Mouse (Mus musculus): ENCODE results near the gene Flnb.

Flnb gene

GRCm38 (mm10) chr14:7817770-7818462, at the start of gene Flnb:
Flnb (plus strand) TSS chr14:7817957.
- DNase-seq (ENCODE audit: low spot score) = peak; percentile 94

DNA sequence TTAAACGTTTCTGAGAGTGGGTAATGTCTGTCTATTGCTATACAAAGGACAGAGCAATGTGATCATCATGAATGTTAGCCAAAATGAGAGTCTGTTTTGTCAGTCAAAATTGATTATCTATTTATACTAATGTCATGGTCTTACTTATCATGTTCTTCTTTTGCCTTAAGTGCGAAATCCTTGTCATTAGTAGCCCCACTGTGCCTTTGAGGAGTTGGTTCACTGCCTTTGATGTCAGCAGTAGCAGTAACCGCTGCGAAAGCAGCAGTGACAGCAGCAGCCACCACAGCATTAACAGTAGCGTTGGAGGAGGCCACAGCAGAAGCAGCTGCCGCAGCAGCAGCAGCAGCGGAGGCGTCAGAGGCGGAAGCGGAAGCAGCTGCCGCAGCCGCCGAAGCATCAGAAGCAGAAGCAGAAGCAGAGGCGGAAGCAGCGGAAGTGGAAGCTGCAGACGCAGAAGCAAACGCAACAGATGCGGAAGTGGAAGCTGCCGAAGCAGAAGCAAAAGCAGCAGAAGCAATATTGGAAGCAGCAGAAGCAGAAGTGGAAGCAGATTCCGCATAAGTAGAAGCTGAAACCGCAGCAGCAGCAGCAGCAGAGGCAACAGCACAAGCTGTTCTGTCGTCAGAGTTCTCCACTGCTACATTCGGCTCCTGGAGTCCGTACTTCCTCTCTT, 43.9 kb upstream of the Flnb start:
- DNase-seq (ENCODE audit: low spot score) = peak; percentile 79

GRCm38 (mm10) chr14:7786073-7786472, 31.7 kb upstream of the Flnb start:
- DNase-seq (ENCODE audit: low spot score) = no peak

DNA sequence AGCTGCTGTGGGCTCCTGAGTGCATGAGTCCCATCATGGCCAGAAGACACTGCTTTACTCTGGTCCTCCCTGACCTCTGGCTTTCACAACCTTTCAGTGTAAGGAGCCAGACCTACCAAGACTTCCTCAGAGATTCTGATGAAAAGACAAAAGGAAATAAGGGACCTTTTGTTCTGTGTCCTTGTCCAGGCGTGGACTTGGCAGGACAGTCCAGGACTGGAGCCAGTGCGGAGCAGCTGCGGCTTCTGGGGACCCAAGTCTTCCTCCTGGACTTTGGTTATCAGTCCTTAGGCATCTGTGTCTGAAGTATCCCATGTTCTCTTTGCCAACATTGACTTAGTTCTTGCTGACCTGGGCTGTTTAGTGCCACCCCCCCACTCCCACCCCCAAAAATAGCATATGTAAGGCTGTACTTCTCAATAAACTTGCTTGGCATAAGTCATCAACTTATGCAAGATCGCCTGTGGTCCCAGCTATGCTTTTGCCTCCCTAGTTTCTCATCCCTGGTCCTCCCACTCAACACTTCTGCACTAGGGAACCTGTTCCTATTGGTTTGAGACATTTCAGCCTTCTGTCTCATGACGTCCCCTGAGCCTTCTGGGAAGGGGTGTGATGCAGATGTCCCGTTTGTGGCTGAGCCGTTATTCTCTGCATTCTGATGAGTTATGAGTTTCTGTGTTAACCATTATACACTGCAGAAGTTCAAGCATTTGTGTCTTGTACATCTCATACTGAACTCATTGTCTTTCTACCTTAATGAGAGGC, 28.3 kb upstream of the Flnb start:
- DNase-seq (ENCODE audit: low spot score) = no peak

DNA sequence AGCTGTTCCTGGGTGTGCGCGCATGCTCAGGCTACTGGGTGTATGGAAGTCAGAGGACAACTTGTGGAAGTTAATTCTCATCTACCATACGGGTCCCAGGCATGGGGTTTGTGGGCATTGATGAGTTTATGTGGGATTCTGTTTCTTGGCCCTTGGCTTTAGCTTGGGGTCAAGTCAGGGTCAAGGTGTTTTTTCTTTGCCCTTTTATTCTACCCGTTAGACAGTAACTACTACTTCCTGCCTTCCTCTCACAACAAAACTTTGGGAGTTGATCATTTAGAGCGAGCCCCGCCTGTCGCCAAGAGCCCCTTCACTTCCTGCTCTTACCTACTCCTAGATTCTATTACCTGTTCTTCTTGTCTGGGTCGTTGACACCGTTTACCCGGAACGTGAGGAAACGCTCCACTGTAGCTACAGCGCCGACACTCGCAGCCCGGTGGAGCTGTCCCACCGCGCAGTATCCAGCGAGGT, 26.7 kb upstream of the Flnb start:
- no peak for DNase-seq (ENCODE audit: low spot score)

DNA sequence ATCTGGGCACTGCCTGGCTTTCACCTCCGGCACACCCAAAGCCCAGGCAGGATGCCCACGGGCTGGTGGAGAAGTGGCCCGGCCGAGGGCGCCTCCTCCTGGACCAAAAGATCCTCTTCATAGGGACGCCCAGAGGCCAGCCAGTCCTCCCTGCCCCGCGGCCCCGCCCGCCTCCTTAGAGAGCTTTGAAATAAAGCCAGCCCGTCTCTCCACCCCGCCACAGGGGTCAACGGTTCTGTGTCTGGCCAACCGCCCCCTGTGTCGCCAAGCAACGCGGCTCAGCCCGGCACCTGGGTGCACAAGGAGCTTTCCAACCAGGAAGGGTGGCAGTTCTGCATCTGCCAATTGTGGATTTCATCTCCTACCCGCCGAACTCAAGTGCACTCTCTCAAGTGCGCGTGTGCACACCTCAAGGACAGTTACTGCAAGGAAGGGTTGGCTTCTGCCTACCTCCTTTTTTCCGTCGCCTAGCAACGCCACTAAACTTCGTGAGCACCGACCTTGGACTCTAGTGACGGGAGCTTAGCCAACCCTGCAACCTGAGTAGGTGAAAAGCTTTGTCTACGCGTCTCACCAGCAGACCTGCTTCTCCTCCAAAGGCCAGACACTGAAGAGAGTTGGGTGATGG, 26.1 kb upstream of the Flnb start, which contains the start of gene Gm26661:
Gm26661 (plus strand) TSS at position 56 of the 628 bp plus-strand sequence.
- peak; percentile 53 for DNase-seq (ENCODE audit: low spot score)

DNA sequence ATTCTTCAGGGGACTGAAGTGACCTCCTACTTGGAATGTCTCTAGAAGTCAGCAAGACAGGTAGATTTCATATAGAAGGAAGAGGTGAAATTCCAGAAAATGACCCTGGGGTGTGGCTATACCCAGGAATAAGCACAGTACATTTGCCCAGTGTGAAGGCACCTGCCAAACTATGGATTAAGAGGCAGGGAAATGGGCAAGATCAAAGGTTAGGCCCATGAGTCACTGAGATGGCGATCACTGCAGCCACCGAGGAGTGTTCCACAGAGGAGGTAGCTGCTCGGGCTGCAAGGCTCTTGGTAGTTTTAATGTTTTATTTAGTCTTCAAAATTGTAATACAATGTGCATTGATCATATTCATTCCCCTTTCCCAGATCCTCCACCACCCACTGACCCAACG, 21.8 kb upstream of the Flnb start:
- DNase-seq (ENCODE audit: low spot score) = no peak

GRCm38 (mm10) chr14:7800611-7801010, 17.1 kb upstream of the Flnb start:
- no peak for DNase-seq (ENCODE audit: low spot score)

- peak; percentile 44 for DNase-seq (ENCODE audit: low spot score)
Measured at GRCm38 (mm10) chr14:7801831-7802230, 15.9 kb upstream of the Flnb start.

- DNase-seq (ENCODE audit: low spot score) = no peak
Measured at GRCm38 (mm10) chr14:7803874-7804557, 13.7 kb upstream of the Flnb start.

DNA sequence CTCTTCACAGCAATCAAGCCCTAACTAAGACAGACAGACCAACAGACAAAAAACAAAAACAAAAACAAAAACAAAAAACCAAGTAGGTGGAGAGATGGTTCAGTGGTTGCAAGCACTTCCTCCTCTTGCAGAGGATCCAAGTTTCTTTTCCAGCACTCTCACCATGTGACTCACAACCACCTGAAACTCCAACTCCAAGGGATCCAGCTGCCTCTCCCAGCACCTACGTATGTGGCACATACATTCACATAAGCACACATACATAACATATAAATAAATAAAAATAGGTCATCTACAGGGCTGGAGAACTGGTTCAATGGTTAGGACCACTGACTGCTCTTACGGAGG, 13.2 kb upstream of the Flnb start:
- DNase-seq (ENCODE audit: low spot score) = no peak

DNA sequence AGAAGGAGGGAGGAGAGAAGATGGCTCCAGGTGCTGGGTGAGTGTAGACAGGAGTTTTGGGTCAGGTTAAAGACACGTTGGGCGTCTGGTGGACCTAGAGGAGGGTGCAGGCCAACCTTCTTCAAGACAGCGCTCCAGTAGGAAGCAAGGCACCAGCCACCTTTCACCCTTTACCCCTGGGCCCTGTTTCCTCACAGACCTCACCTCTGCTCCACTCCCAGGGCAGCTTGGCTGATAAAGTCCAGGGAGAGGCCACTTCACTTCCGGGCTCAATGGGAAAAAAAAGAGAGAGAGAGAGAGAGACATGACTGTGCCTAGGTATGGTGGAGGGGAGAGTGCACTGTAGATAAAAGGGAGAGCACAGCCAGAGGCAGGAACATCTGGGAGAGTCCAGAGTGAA, 10.0 kb upstream of the Flnb start:
- no peak for DNase-seq (ENCODE audit: low spot score)

DNA sequence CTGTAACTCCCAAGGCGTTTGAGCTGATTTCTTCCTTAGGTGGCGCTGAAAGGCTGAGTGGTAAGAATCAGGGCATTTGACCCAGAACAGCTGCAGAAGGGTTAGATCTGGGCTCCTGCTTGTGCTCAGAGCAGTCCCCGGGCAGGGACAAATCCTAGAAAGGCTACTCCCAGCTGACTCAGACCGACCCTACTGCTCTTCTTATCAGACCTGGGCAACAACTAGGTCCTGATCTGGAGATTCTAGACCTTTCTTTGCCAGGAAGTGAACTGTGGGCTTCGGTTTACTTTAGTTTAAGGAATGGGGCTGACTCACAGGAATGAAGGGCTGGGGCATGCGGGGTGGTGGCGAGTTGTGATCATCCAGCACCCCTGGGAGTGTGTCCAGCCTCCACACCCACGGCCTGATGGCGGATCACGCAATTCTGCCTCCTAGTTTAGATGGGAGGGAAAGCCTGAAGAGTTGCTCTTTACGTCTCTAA, 9.2 kb upstream of the Flnb start:
- peak; percentile 11 for DNase-seq (ENCODE audit: low spot score)

DNA sequence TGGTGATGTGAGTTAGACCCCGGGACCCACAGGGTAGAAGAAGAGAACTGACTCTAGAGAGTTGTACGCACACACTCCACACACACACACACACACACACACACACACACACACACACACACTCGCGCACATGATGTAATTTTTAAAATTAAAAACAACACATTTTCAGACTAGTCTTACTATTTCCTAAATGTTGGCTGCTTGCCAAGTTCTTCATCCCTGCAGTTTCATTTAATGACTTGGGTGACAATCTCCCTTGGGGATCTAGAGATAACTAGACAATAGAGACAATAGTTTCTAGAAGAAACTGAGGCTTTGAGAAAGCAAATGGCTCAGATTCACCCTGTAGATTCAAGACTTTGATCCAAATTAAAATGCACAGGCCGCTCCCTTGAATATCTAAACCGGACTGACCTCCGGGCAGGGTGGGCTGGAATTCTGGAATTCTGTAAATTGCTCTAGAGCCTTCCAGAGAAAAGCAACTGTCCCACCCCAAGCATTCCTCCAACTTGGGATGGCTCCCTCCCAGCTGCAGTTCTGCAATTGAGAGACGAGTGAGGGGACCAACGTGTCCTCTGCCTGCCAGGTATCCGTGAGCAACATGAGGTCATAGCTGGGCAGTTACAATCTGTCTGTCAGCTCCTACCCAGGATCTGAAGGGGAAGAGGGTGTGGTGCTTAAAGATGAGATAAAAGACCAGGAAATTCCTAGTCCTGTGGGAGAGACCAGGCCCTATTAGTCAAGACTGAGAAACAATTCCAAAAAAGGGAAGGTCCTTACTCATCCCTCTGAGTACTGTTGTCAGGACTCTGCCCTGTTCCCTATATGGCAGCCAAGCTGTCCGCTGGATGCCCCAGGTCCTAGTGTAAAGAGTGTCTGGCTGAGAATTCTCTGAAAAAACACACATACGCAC, 8.5 kb upstream of the Flnb start:
- peak; percentile 42 for DNase-seq (ENCODE audit: low spot score)

GRCm38 (mm10) chr14:7818463-7819121, 835 bp downstream of the Flnb start:
- peak; percentile 32 for DNase-seq (ENCODE audit: low spot score)

- DNase-seq (ENCODE audit: low spot score) = no peak
Measured at GRCm38 (mm10) chr14:7819446-7819845, 1.7 kb downstream of the Flnb start.

DNA sequence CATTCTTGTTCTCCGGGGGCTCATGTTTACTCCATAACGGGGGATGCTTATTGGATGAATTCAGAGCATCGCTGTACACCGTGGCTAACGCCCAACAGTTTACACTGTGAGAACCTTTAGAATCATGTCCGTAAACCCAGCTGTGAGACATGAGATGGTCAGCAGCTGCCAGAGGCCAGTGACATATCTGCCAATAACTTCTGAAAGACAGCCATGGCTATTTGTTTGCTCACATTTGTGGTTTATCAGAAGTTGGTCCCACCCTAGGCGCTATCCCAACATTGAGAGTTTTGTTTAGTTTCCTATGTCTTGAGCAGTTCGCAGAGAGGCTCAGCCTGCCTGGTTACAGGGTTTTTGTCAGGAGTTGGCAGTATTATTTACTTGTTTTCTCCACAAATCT, 3.6 kb downstream of the Flnb start:
- no peak for DNase-seq (ENCODE audit: low spot score)

DNA sequence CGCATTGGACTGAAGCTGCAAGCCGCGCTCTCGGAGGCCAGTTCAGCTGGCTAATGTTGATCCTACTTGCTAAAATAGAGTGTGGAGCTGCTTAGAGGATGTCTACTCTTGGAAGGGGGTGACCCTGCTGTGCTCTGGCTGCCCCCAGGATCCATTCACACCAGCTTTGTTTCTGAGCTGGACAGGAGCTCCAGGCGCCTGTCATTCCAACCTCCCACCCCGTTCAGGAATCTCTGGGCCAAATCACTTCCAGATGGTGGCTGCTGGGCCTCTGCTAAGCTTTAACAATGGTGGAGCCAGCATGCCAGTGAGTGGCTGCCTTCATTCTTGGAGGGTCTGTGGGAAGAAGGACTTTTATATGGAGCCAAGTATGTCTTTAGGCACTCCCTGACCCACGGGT, 4.9 kb downstream of the Flnb start:
- no peak for DNase-seq (ENCODE audit: low spot score)

- DNase-seq (ENCODE audit: low spot score) = no peak
Measured at GRCm38 (mm10) chr14:7824651-7825268, 7.0 kb downstream of the Flnb start.
